10 mouse cellular contexts compared by ENCODE assay signal in the genomic region with DNA sequence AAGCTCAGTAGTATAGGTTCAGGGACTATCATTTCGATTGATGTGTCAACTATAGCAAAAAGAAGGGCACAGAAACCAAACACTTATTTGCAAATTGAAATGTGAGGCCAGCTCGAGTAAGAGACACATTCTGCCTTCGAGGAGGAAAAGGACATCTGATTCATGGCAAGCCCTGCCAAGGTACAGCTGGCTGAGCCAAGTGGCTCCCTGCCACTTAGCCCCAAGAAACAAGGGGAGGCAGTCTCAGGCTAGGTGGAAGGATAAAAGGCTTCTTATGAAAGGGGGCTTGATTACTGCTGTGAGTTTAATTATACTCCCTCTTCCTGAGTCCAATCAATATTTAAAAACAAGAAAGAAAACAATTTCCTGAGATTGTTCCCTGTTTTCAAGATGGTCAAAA.
DNase-seq lines count a peak whose midpoint lies in the region; ATAC-seq and TF ChIP-seq lines count a peak whose summit lies in the region.
"Had no signal": no experiment of that assay in that cellular context is flagged by ENCODE, and none has a peak within 500 bp of the region (broad histone marks: within the 10 kb centered on the region; RNA-seq: fewer than 3 reads in every experiment).

No protein-coding gene starts in this region.

- no peaks in the 10 kb centered on the region; the same call in 1 of the 2 replicates for H3K4me1 ChIP-seq in hindbrain, embryonic 14.5 days (replicated peaks; ENCODE audit: control insufficient read depth, insufficient read depth, low read length)
- no peaks in the 10 kb centered on the region for H3K4me1 ChIP-seq in hindbrain, embryonic 10.5 days (replicated peaks)
- no peaks in the 10 kb centered on the region for H3K4me1 ChIP-seq in midbrain, postnatal 0 days (ENCODE audit: insufficient read depth, low read length)
- H3K4me1 ChIP-seq: embryonic facial prominence, embryonic 12.5 days; limb, embryonic 12.5 days had no signal

- whole genome bisulfite sequencing in hindbrain, embryonic 14.5 days = 66% methylated on average over 3 of the region's 3 CpGs
- 66% methylated on average over 3 of the region's 3 CpGs for WGBS in hindbrain, embryonic 10.5 days
- 43% methylated on average over 3 of the region's 3 CpGs for WGBS in midbrain, postnatal 0 days

- H3K4me3 ChIP-seq in hindbrain, embryonic 14.5 days (replicated peaks; ENCODE audit: low read length) = no peak overlapping the region
- H3K4me3 ChIP-seq in hindbrain, embryonic 10.5 days = no peak overlapping the region
- no peak overlapping the region for H3K4me3 ChIP-seq in midbrain, postnatal 0 days (ENCODE audit: low read depth, low read length)
- H3K4me3 ChIP-seq: embryonic facial prominence, embryonic 12.5 days; limb, embryonic 12.5 days had no signal

- no peaks in the 10 kb centered on the region for H3K36me3 ChIP-seq in hindbrain, embryonic 14.5 days (replicated peaks; ENCODE audit: control insufficient read depth, insufficient read depth)
- no peaks in the 10 kb centered on the region for H3K36me3 ChIP-seq in hindbrain, embryonic 10.5 days
- H3K36me3 ChIP-seq in midbrain, postnatal 0 days (ENCODE audit: insufficient read depth, low read length) = no peaks in the 10 kb centered on the region
- H3K36me3 ChIP-seq: embryonic facial prominence, embryonic 12.5 days; limb, embryonic 12.5 days had no signal

- H3K27me3 ChIP-seq in hindbrain, embryonic 14.5 days (ENCODE audit: control insufficient read depth, insufficient read depth, low read length) = no peaks in the 10 kb centered on the region
- no peaks in the 10 kb centered on the region for H3K27me3 ChIP-seq in hindbrain, embryonic 10.5 days (ENCODE audit: insufficient read depth, poor library complexity, severe bottlenecking)
- H3K27me3 ChIP-seq in midbrain, postnatal 0 days (ENCODE audit: insufficient read depth, low read length) = no peaks in the 10 kb centered on the region
- H3K27me3 ChIP-seq: embryonic facial prominence, embryonic 12.5 days; limb, embryonic 12.5 days had no signal

- H3K9me3 ChIP-seq in hindbrain, embryonic 14.5 days (ENCODE audit: control insufficient read depth, low read length) = no peaks in the 10 kb centered on the region
- H3K9me3 ChIP-seq in hindbrain, embryonic 10.5 days = no peaks in the 10 kb centered on the region
- no peaks in the 10 kb centered on the region for H3K9me3 ChIP-seq in midbrain, postnatal 0 days (ENCODE audit: low read length)
- H3K9me3 ChIP-seq: embryonic facial prominence, embryonic 12.5 days; limb, embryonic 12.5 days had no signal

- no peak for TF ChIP-seq CTCF in midbrain, postnatal 0 days (IDR thresholded peaks at IDR 0.05)

- peak; percentile 55; the same call in 1 of the 2 replicates for ATAC-seq in hindbrain, embryonic 14.5 days (ENCODE audit: low FRiP score)
- ATAC-seq in midbrain, postnatal 0 days (ENCODE audit: low FRiP score) = no peak

- no peak for DNase-seq in hindbrain, embryonic 14.5 days (ENCODE audit: low spot score)
- DNase-seq in hindbrain, embryonic 10.5 days (ENCODE audit: low spot score) = no peak
- DNase-seq in adrenal gland, adult 2 months = peak; percentile 80
- peak; percentile 20 to 35 for DNase-seq in cerebellum, postnatal 36 days
- peak; percentile 51 to 55 for DNase-seq in layer of hippocampus, adult 8-10 months (ENCODE audit: low spot score in 2 of 2)
- peak; percentile 74 for DNase-seq in midbrain, postnatal 0 days (ENCODE audit: low spot score)
- no peak for DNase-seq in spleen, postnatal 10 days (ENCODE audit: low spot score in 2 of 2)
- DNase-seq in thymus, postnatal 4 days = no peak

- no peak overlapping the region for H3K4me2 ChIP-seq in hindbrain, embryonic 14.5 days (replicated peaks)
- H3K4me2 ChIP-seq in midbrain, postnatal 0 days (ENCODE audit: low read depth, low read length, poor library complexity, severe bottlenecking) = no peak overlapping the region
- H3K4me2 ChIP-seq: embryonic facial prominence, embryonic 12.5 days; limb, embryonic 12.5 days had no signal

- H3K27ac ChIP-seq in hindbrain, embryonic 14.5 days = no peak overlapping the region
- H3K27ac ChIP-seq in hindbrain, embryonic 10.5 days = no peak overlapping the region
- H3K27ac ChIP-seq in midbrain, postnatal 0 days (ENCODE audit: low read depth, low read length) = no peak overlapping the region
- H3K27ac ChIP-seq: embryonic facial prominence, embryonic 12.5 days; limb, embryonic 12.5 days had no signal

- H3K9ac ChIP-seq in hindbrain, embryonic 14.5 days = no peak overlapping the region
- H3K9ac ChIP-seq in midbrain, postnatal 0 days (replicated peaks; ENCODE audit: low read length, poor library complexity, severe bottlenecking) = no peak overlapping the region
- H3K9ac ChIP-seq: embryonic facial prominence, embryonic 12.5 days; limb, embryonic 12.5 days had no signal

Comparison
In these comparisons a context has a peak if more than half of its experiments do, and no peak if none do; other contexts are left out.
1. DNase-seq: peak in adrenal gland, adult 2 months (single experiment), cerebellum, postnatal 36 days (2 of 2), layer of hippocampus, adult 8-10 months (2 of 2) and midbrain, postnatal 0 days (single experiment); none in hindbrain, embryonic 14.5 days (single experiment), hindbrain, embryonic 10.5 days (single experiment), spleen, postnatal 10 days (0 of 2) and thymus, postnatal 4 days (single experiment).